Mouse (Mus musculus) splenic B cell, adult 2 months (primary cell): ENCODE results near the gene Zfp385c.
A peak's percentile ranks its signal among the peaks of the same experiment; 100 is the strongest.

Source experiments
- DNase-seq: peaks from one replicate; pipeline ENCODE4 v3.0.0-alpha.2; 2011; ENCODE audit warnings: low read depth, low spot score
- H3K27me3 ChIP-seq: 2 replicates; pipeline ENCODE4 v1.6.1; 2012; ENCODE audit warnings: mild to moderate bottlenecking, low read length, moderate library complexity, mixed read lengths; ENCODE audit not compliant: control insufficient read depth, poor library complexity, insufficient read depth, severe bottlenecking
- H3K36me3 ChIP-seq: 2 replicates; pipeline ENCODE4 v1.6.1; 2012; ENCODE audit warnings: mild to moderate bottlenecking, low read length, moderate library complexity, mixed read lengths; ENCODE audit not compliant: control insufficient read depth, poor library complexity, insufficient read depth, severe bottlenecking

Gene Zfp385c

DNA sequence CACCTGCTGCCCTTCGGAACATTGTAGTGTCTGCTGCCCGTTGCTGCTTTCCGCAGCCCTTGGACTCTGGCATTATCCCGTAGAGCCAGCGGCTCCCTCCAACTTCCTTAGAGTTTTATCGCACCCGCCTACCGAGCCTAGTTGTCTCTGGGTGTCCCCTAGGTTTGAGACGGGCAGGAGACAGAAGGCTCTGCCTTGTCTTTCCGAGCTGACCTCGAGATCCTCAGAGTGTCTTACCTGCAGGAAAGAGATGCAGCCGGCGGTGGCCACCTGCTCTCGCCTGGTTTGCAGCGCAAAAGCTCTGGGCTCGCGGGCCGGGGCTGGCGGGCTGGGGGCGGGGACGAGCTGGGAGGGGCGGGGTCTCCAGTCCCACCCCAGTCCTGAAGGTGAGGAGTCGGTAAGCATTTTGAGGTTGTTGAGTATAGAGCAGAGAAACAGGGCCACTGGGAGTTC is at the start of gene Zfp385c:
Gene Zfp385c (minus strand): TSS at position 292 of the 453 bp plus-strand sequence.
- H3K36me3 ChIP-seq, result no peaks in the 10 kb centered on the region; the same call in 1 of the 2 replicates
- H3K27me3 ChIP-seq, result no peaks in the 10 kb centered on the region
- peak; percentile 20 for DNase-seq

DNA sequence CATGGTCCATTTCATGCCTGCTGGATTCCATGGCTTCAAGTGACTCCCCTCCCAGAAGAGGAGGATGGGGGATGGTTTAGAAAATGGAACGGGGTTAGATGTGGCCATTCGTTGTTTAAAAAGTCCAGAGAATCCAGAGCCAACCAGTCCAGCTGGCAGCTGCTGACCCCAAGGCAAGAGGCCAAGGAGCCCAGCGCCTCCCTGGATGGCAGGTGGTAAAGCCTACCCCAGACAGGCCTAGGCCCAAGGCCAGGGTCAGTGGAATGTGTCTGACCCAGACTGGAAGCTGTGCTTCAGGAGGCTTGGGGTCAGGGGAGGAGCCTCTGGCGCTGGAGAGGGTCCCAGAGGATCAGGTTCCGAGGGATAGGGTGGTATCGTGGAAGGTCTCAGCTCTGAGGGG is 49.1 kb upstream of the Zfp385c start:
- Histone ChIP-seq H3K36me3 (no peaks in the 10 kb centered on the region), H3K27me3 (no peaks in the 10 kb centered on the region)
- DNase-seq, result no peak

DNA sequence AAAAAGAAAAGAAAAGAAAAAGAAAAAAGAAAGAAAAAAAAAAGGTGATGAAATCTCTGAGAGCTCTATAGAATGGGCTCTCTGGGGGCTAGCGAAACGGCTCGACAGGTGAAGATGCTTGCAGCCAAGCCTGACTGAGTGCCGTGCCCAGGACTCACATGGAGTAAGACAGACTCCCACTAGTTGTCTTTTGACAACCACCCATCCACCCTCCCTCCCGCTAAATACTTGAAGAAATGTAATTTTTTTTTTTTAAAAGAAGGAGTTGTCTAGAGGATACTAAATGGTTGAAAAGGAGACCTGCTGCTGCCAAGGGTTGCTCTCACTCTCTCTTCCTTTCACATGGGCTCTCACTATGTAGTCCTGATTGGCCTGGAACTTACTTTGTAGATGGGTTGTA is 46.5 kb upstream of the Zfp385c start:
- no peak for DNase-seq
- Histone ChIP-seq H3K36me3 (no peaks in the 10 kb centered on the region), H3K27me3 (no peaks in the 10 kb centered on the region)

DNA sequence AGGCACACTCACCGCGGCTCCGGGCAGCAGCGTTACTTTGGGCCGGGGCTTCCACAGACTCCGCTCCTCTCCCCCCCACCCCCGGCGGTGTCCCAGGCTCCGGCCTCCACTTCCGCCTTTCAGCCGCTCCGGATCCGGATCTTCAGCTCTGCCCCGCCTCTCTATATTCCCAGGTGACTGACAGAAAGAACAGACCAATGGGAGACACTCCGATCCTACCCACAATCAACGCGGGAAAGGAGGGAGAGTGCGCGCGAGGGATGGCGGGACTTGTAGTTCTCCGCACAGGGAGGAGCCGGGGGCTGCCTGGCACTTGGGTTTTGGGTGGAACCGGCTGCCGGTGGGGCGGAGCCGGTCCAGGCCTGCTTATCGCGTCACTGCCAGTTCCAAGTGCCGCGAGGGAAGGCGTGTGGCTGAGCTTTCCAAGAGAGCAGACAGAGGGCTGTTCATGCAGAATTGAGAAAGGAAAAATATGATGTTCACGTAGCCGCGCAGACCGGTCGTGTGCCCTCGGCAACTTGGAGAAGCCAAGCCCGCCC is 45.9 kb upstream of the Zfp385c start, which contains the start of gene Rab5c:
Gene Rab5c (minus strand): TSS at position 150 of the 539 bp plus-strand sequence.
- Histone ChIP-seq H3K36me3 (no peaks in the 10 kb centered on the region), H3K27me3 (no peaks in the 10 kb centered on the region)
- DNase-seq, result peak; percentile 98

GRCm38 (mm10) chr11:100737105-100737733 is 45.0 kb upstream of the Zfp385c start:
- Histone ChIP-seq H3K27me3 (no peaks in the 10 kb centered on the region), H3K36me3 (no peaks in the 10 kb centered on the region)
- DNase-seq, result peak; percentile 33

- DNase-seq, result no peak
- Histone ChIP-seq H3K36me3 (no peaks in the 10 kb centered on the region), H3K27me3 (no peaks in the 10 kb centered on the region)
These were observed 44.5 kb upstream of the Zfp385c start for GRCm38 (mm10) chr11:100736746-100737080.

DNA sequence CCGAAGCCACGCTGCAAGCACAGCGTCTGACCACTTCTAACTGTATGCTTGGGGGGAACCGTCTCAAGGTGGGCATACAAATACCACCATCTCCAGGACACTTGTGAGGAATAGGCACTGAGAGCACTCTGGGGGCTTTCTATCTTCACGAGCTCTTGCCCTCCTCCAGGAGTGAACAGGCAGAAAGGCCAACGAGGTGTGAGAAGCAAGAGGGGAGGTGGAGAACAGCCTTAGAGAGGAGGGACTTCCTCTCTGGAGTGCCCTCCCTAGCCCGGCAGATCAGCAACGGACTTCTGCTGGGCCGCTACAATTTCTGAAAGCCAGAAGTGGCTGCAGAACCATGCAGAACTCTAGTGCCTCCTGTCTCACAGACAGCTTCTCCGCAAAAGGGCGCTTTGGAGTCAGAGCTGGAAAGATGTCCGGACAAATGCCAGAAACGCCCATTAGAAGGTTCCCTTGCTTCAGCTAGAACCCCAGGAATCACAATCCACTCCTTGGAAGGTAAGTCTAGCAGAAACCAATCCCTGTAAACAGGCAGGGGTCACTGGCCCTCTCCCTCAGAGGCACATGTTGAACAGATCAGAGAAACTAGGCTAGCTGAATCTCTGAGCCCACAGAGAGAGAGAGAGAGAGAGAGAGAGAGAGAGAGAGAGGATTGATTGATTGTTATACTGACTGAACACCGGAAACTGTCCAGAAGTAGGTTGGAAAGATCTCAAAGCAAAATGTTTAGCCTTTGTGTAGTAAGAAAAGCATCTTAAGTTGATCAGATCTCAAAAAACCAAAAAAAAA is 43.9 kb upstream of the Zfp385c start:
- peak; percentile 36 for DNase-seq
- H3K36me3 ChIP-seq, result no peaks in the 10 kb centered on the region
- no peaks in the 10 kb centered on the region for H3K27me3 ChIP-seq

DNA sequence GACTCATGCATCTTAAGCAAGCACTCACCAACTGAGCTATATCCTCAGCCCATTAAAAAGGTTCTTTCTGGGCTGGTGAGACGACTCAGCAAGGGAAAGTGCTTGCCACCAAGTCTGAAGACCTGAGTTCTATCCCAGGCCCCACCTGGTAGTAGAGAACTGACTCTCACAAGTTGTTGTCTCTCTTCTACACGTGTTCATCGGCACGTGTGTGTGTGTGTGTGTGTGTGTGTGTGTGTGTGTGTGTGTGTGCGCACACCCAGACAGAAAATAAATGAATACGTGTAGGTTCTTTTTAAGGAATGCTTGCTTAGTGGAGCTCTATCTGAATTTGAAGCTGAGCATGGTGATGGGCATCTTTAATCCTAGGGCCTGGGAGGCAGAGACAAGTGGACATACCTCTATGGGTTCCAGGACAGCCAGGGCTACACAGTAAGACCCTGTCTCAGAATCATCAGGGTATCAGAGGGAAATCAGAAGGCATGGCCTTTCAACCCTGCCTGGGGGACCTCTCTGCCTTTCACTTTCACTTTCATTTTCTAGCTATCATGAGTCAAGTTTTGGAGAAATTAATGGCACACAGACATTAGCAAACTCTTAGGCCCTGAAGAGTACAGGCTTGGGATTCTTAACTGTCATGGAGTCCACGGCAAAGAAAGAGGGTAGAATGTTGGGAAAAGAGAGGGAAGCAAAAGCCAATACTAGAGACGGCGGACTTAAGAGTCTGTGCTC is 43.0 kb upstream of the Zfp385c start:
- Histone ChIP-seq H3K27me3 (no peaks in the 10 kb centered on the region), H3K36me3 (no peaks in the 10 kb centered on the region)
- DNase-seq, result peak; percentile 41

DNA sequence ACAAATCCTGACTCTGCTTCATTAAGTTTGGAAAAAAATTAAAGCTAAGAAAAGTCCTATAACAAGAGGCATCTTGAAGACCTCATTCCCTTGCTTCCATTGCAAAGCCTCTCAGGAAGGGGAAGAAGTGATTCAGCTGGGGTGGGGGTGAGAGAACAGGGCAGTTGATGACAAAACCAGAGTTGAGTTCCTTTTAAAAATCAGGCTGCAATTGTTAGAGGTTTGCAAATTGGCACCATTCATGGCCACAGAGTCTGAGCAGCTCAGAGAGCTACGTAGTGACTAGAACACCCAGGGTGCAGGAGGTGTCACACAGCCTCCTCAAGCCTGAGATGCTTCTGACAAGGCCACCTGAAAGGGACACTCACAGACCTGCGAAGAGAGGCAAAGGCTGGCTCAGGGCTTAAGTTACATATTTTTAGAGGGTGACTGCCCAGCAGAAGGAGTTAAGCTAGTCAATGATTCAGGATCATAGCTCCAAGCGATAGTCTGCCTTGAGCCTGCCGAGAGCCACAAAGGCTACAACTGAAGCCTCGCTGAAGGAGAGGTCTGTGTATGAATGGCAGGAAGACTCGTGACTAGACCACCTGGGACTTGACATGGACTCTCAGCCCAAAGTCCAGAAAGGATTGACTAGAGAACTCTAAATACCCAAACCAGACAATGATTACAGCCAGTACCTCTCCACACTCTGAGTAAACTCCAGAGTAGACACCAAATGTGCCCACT is 38.4 kb upstream of the Zfp385c start:
- no peak for DNase-seq
- H3K27me3 ChIP-seq, result no peaks in the 10 kb centered on the region
- H3K36me3 ChIP-seq, result peaks cover 3% of the 10 kb centered on the region; the same call in 1 of the 2 replicates

- H3K27me3 ChIP-seq, result no peaks in the 10 kb centered on the region
- no peak for DNase-seq
- peaks cover 3% of the 10 kb centered on the region; the same call in 1 of the 2 replicates for H3K36me3 ChIP-seq
These were observed 37.7 kb upstream of the Zfp385c start for GRCm38 (mm10) chr11:100729976-100730375.

DNA sequence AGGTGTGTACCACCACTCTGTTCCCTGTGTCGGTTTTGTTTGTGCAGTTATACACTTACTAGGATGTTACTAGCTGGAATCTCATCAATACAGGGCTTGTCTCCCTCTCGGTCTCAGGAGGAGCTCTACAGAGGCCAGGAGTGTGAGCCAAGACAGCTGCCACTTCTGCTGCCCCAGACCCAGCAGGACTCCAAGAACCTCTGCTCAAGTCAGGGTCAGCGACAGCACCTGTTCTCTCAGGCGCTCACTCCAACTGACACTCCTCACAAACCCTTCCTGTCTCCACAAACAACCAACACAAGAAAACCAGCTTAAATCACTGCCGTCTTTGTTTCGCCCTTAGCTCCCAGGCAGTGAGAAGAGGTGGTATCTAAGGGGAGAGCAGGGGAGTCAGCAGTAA is 36.3 kb upstream of the Zfp385c start:
- H3K27me3 ChIP-seq, result no peaks in the 10 kb centered on the region

GRCm38 (mm10) chr11:100727201-100727600 is 34.9 kb upstream of the Zfp385c start:
- DNase-seq, result no peak
- no peaks in the 10 kb centered on the region for H3K27me3 ChIP-seq

More for the DNA sequence above, 36.3 kb upstream of the Zfp385c start:
- H3K36me3 ChIP-seq, result peaks cover 3% of the 10 kb centered on the region; the same call in 1 of the 2 replicates
- DNase-seq, result no peak

DNA sequence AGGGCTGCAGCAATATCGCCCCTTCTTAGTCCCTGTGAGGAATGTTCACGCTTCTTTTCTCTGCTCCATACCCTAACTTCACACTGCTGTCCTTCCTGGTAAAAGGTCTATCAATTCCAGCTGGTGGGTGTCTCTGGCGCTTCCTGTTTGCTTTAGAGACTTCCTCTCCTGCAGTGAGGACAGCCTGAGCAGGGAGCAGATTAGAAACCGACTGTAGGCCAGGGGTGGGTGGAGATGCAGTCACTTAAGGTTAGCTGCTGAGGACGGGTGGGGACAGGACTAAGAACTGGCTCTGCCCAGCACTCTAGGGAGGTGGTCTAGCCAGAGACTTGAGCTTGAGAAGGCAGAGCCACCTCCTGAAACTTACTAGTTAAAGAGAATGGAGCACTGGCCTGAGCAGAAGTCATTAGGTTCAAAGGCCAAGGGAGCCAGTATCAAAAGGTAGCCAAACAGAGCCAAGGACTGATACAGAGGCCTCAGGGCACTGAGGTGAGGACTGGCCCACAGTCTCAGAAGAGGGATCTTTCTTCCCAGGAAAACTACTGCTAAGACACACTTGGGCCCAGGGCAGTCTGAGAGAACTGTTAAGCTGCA is 32.8 kb upstream of the Zfp385c start:
- Histone ChIP-seq H3K27me3 (no peaks in the 10 kb centered on the region), H3K36me3 (peaks cover 3% of the 10 kb centered on the region; the same call in 1 of the 2 replicates)
- no peak for DNase-seq

More at GRCm38 (mm10) chr11:100727201-100727600, 34.9 kb upstream of the Zfp385c start:
- peaks cover 3% of the 10 kb centered on the region; the same call in 1 of the 2 replicates for H3K36me3 ChIP-seq
